Mouse (Mus musculus) urinary bladder, adult 2 months (tissue): ENCODE results near the gene Cenpi. TPM values are rescaled to one million over a fixed set of nuclear protein-coding genes. Genes with fewer than 3 reads are reported as not detected.
"Not testable (repeated sequence)": the region's sequence is repeated elsewhere in the genome, so short reads cannot be mapped to it uniquely, and the experiment has no call there.

Experiments
- DNase-seq: peaks from one replicate; pipeline ENCODE4 v3.0.0; 2022; ENCODE audit warnings: low spot score
- polyA plus RNA-seq: library from polyadenylated mRNA; depleted of rRNA; stranded (reverse); fragments of >200 nt; gene quantifications from 2 replicates; pipeline ENCODE4 v1.2.3, GENCODE M21; 2012; rRNA removed

The Cenpi gene
- polyA plus RNA-seq: 0.87 and 0.93 TPM in 2 replicates

DNA sequence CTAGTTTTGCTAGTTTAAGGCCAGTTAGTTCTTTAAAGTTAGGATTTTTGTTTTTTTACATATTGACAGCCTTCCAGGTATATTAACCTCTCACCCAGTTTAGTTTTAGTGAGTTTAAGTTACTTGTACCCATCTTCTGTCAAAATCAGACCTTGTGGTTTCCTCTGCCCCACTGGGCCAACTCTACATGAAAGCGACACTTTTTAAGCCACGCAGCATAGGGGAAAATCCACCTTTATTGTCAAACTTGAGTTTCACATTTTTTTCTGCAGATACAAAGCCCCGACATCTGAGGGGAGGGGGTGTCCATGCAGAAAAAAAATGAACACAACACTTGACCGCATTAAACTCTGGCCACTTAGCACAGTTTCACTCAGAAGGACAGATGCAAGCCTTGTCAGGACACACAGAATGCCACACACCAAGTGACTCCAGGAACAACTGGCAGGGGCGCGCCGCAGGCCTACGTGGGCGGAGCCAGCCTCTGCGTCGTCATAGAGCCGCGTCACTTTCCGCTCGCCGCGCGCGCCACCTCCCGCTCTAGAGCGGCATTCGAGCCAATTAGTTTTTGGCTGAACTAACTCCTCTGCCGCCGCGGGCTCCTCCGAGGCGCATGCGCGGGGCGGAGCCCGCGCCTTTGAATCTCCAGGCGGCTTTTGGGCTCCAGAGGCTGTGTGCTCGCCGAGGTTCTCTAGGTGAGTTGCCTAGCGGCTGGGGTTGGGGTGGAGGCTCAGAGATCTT, at the start of gene Cenpi:
TSS of gene Cenpi (plus strand) at position 551 of the 741 bp plus-strand sequence.
- peak; percentile 59 for DNase-seq

DNA sequence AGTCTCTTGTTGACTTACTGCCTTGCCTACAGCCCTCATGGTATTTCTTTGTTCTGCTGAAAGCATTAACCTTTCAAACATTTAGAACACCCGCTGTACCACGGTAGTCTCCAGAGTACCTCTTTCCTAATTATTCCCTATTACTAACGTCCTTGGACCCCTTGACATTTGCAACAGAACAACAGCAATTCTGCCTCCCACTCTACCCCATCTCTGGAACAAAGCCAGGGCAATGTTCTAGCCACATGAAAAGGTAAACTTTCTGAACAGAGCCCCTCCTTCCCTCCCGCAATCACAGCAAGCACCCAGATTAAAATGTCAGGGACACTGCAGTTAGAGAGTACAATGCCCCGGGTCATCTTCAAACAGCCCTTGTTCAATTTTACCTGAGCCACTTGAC, 46.7 kb upstream of the Cenpi start:
- no peak for DNase-seq

DNA sequence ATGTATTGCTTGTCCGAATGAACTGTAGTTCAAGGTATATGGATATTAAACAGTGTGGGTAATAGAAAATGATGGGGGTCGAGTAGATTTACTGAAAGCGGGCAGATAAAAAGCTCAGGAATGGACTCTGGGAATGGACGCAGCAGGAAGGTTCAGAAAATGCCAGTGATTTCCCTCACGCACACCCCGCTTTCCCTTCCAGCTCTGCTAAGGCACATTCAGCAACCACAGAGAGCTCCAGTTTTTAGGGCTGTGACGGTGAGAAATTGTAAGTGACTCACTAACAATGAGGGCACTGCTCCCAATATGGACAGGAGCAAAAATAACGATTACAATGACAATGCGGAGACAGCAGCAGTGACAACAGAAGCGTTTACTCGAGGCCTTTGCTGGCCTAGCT, 45.8 kb upstream of the Cenpi start:
- DNase-seq: no peak

DNA sequence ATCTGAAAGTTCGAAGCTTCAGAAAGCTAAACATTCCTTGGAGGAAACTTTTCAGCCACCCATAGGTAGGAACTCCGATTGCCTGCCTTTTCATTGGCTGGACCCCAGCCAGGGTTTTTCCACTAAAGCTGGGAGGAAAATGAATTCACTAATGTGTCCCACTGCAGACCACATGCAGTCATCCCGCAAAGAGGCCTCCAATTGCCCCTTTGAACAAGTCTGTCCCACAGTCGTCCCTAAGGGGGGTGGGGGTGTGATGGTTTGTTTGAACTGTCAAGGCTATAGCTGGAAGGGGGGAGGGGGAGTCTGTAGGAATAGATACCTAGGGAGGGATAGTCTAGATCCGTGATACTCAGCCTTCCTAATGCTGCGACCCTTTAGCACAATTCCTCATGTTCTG, 32.2 kb upstream of the Cenpi start:
- DNase-seq: no peak

DNA sequence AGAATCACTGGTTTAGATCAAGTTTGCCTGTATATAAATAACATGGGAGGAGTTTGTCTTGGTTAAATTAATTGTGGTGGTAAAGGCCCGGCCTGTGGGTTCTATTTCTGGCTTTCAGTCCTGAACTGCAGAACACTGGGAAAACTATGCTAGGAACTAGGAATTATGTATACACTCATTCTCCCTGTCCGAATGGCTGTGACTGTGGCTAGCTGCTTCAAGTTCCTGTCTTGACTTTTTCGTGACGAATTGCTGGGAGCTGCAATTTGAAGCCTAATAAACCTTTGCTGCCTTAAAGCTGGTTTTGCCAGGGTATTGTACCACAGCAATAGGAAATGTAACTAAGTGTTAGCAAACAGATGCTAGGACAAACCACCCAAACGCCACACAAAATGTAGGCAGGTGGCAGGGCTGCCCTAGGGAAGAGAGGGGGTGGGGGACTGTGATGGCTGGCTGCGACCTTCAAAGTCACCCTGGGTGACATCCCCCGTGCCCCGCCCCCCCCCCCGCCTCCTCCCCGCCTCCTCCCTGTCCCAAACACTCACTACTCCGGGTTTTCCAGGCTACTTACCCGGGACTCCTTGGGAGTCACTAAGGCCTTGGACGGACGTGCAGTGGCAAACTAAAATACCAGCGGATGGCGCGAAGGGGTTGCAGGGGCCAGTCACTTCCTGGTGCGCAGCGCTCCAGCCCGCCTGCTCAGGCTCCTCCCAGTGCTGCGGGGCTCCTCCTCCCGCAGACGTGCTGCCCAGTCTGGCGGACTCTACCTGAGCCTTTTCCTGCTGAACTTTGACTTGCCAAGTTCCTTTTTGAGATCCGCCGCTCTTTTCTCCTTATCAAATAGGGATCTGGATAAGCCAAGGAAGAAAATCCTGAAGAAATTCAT, 31.4 kb upstream of the Cenpi start, which contains the start of gene Trmt2b:
TSS of gene Trmt2b (minus strand) at position 710 of the 886 bp plus-strand sequence.
- peak; percentile 41 for DNase-seq

DNA sequence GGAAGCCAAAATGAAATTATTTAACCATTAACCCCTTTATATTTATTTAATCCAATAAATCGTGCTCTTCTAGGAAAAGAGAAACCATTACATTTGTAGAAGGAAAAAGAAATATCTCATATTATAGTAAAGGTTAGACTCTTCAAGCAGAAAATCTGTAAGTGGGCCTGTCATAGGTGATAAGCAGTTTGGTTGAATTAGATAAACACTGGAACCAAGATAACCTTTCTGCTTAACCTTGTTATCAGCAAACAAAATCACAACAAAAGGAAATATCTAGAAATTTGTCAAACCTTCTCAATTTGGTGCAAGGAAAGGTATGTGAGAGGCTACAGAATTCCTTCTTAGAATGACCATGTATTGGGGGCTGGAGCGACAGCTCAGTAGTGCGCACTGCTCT, 27.4 kb upstream of the Cenpi start:
- no peak for DNase-seq

DNA sequence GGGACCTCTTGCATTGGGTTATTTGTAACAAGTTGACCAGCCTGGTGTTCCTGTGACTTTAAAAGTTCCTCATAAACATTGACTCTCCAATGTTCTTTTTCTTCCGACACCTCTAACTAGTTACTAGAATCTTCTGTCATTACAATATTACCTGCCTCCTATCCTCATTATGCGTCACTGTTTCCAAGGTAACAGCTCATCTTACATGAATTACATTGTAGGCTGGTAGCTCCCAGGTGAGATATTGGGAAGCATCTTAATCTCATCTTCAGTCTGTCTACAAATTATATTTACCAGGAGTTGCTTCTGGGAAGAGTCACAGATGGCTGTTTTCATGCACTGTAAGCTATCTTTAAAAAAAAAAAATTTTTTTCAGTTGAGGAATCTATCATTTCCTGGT, 22.8 kb upstream of the Cenpi start:
- DNase-seq: no peak

DNA sequence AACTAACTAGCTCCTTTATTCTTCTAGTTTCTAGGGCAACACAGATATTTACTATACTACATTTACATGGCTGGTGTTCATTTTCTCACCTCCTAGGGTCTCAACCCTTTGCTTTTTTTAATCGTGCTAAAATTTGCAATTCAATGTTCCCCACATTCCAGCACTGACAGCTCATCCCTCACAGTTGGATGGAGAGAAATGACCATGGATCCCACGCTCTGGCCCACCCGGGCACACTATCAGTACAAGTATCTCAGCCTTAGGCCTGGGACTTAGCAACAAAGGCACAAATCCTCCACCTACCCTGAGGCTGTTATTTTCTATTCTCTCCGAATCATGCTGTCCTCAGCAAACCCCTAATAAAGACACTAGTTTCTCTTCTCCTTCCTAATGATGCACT, 22.1 kb upstream of the Cenpi start:
- DNase-seq: no peak

DNA sequence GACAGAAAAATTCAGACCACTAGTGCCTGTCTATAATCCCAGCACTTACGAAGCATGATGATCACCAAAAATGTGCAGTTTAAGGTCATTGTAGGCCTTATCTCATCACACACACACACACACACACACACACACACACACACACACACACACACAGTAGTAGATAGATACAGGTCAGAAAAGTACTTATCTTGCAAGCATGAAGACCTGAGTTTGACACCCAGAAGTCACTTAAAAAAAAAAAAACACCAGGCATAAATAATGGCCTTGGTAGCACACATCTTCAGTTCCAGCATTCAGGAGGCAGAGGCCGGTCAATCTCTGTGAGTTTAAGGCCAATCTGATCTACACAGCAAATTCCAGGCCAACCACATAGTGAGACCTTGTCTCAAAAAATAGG, 20.6 kb upstream of the Cenpi start:
- DNase-seq: no peak

DNA sequence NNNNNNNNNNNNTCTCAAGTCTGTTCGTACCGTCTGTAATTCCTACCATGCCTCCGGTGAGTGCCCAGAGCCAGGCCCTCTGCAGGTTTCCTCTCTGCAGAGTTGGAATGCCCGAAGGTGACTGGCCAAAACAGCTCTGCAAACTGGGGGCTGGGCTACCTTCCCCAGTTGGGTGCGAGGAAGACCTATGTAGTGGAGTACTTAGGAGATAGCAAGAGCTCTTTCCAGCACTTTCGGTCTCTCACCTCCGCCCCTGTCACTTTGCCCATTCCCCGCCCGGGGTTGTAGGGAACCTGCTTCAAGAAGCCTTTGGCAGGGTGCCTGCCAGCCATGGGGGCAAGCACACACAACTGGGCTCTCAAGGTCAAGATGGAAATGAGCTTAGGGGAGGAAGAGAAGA, 11.6 kb upstream of the Cenpi start:
- DNase-seq: no peak

DNA sequence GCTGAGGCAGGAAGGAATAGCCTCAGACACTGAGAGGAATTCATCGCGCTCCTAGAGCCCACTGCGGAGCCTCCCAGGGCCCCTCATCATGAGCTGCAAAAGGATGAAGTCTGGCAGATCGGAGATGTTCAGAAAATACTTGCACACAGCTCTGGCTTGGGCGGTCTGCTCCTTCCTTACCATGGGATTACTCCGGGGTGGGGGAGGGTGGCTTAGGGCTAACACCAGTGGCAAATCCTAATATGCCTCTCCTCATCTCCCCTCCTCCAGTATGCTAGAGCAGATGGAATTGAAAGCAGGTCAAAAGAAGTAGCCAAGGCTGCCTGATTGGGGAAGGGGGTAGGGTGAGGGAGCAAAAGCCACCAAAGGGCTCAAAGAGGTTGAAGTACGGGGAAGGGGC, 11.1 kb upstream of the Cenpi start:
- DNase-seq: no peak

DNA sequence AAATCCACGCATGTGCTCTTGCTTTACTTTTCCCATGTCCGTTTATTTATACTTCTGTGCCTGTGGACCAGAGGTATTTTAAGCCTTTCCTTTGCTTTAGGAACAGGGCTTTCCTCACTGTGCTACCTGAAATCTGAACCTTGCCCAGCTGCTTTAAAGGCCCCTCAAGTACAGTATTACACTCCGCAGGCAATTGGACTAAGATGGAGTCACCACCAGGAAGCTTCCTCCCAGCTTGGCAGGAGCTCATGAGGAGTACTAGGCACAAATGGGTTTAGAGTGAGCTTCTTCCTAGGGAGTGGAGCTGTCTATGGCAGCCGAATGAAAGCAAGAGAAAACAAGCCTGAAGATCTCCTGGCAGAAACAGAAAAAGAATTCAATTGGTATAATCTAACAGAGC, 10.7 kb upstream of the Cenpi start:
- no peak for DNase-seq

DNA sequence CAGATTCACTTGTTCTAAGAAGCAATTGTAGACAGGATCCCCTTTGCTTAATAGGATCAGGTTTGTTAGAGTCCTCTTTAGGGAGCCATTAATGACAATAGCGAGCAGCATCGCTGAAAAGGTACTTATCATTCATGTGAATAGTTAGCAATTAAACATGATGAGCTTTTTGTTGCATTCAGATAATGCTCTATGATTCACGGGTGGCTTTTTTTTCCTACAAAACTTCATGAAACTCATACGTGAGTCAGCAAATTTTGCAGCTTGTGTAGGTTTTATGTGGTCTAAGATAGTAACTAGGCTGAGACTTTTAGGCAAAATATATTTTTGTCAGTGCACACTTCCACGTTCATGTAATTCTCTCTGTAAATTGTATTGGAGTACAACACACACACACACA, 7.7 kb upstream of the Cenpi start:
- no peak for DNase-seq

DNA sequence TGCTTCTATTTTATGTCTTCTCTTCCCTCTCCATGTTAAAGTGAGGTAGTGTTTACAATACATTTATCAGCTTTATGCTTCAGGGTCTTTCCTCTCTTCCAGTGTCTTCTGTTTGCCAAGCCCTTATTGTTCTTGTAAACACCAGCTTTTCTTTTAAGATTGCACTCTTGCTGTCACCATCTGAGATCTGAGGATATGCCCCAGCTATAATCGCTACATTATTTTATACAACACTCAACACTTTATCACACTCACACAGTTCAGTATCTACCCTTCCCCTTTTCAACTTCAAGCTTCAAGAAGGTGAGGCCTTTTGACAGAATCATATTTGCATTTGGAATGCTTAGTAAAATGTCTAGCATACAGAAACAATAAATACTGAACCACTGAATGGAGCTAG, 4.6 kb upstream of the Cenpi start:
- no peak for DNase-seq

DNA sequence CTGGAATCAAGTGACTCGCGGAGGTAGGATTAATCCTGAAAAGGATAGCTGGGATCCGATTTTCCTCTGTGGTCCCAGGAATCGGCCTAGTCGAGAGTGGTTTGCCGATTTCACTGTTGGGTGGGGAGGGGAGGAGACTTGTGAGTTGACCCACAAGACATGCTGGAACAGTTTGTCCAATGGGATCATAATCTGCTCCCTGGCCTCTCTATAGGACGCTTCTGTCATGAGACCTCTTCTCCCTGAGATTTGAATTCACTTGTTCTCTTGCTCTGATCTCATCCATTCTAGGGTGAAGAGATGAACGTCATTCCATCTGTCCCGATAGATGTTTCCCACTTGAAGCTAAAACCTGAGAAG, 371 bp downstream of the Cenpi start:
- no peak for DNase-seq

DNA sequence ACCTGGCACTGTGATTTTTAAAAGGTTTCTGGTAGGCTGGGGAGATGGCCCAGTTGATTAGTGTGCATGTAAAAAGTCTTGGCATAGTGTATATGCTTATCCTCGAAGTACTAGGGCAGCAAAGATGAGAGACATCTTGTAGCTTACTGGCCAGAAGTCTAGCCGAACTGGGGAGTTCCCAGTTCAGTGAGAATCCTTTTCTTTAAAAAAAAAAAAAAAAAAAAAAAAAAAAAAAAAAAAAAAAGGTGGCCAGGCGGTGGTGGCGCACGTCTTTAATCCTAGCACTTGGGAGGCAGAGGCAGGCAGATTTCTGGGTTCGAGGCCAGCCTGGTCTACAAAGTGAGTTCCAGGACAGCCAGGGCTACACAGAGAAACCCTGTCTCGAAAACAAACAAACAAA, 3.3 kb downstream of the Cenpi start:
- not testable (repeated sequence) for DNase-seq

DNA sequence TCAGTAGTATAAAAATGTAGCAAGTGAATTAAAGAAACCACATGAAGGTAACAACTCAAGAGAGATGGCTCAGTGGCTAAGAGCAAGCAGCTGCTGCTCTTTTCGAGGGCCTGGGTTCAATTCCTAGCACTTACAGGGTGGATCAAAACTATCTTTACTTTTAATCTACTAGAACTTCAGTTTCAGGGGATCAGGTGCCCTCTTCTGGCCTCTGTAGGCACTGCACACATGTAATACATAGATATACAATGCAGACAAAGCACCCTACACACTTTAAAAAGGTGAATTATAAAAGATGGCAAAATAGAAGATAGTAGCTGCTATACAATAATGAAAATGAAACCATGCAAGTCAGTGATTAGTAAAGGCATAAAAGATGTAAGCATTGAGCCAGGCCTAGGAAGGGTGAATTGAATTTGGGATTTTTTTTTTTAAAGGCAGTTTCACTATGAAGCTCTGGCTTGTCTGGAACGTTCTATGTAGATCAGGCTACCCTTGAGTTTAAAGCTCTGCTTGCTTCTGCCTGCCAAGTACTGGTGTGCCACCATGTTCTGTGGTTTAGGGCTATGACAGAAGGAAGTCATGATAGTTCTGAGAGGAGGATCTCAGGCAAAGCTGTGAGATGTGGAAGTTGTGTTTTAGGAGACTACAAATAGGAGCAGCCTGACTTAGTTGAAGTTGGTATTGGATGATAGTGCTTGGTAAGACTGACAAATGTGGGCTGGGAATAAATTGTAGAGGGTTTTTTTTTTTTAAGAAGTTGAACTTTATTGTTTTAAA, 11.5 kb downstream of the Cenpi start:
- DNase-seq: no peak

DNA sequence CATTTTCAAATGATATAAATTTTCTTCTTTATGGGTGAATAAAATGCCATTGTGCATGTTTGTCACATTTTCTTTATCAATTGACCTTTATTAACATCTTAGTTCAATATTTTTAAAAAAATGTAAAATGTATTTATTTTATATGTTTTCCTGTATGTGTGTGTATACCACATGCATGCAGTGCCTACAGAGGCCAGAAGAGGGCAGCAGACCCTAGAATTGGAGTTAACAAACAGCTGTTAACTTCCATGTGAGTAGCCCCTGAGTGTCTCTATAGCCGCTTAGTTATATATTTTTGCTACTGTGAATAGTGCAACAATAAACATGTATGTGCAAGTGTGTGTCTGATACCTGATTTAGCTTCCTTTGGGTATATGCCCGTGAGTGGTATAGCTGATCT, 25.4 kb downstream of the Cenpi start:
- no peak for DNase-seq

DNA sequence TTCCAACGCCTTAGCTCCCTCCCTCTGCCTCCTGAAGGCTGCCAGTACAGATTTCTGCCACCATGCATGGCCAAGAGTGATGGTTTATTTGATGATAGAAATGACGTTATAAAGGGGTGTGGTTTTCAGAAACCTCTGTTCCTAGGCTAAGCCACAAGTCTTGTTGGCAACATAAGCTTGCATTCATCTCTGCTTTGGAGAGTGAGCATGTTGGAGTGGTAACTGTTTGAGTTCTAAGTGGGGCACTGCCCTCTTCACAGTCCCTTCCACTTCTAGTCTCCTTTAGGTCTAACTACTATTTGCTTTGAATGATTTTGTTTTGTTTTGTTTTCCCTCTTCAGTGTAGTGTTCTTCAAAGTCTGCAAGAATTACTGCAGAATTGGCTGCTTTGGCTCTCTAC, 34.9 kb downstream of the Cenpi start:
- DNase-seq: no peak

DNA sequence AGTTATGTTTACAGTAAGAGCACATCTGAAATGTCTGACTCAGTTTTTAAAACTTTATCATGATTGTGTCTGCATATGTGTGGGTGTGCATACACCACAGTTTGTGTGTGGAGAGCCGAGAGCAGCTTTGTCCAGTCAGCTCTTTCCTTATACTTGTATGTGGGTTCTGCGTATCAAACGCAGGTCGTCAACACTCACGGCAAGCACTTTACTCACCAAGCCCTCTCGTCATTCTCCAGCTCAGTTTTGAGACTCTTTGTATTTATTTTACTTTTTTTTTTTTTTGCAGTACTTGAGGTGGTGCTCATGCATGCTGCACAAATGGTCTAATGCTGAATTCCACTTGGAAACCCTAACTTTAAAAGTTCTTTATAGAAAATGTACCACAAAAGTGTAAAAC, 42.3 kb downstream of the Cenpi start:
- DNase-seq: no peak

DNA sequence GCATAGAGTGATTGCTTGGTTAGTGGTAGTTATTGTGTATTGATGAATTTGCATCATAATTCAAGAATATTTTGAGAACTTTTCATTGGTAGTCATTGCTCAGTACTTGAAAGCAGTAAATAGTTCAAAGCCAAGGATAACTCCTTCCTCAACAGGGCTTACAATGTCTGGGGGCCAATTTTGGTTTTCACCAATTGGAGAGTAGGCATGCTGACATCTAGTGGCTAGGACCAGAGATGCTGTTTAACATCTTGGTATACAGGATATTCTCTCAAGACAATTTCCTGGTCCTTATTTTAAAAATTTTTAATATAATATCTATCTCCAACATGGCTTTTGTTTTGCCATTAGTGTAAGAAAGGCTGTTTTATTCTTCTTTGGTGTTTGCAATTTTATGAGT, 46.0 kb downstream of the Cenpi start:
- DNase-seq: no peak

DNA sequence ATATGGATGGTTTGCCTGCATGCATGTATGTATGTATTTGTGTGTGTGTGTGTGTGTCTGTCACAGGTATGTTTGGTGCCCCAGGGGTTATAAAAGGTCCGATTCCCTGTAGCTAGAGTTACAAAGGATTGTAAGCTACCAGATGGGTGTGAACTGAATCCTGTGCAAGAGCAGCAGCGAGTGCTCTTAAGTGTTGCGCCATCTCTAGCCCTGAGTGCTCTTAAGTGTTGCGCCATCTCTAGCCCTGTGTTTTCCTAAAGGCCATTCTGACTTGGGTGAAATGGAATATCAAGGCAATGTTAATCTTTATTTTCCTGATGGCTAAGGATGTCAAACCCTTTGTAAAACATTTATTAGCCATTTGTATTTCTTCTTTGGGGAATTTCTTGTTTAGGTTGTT, 51.5 kb downstream of the Cenpi start:
- no peak for DNase-seq
